Mouse (Mus musculus) limb, embryonic 15.5 days (tissue): ENCODE data around the gene Zbtb16. TPM values are rescaled to one million over a fixed set of nuclear protein-coding genes. Genes with fewer than 3 reads are reported as not detected.

ENCODE experiments used
- ATAC-seq: fragments of 200-750 bp; cut with Nextera tagmentation; 2 replicates; pipeline ENCODE4 v1.8.0; 2017; ENCODE audit warnings: low read depth, moderate TSS enrichment; ENCODE audit not compliant: insufficient number of reproducible peaks, low FRiP score, low TSS enrichment
- H3K27ac ChIP-seq: fragments of 300-500 bp; sonication (generic); 2 replicates; pipeline ENCODE4 v1.5.1; 2015; ENCODE audit warnings: moderate library complexity, mild to moderate bottlenecking, inconsistent platforms
- H3K27me3 ChIP-seq: fragments of 300-500 bp; sonication (generic); 2 replicates; pipeline ENCODE4 v1.6.1; 2015; ENCODE audit warnings: inconsistent platforms
- H3K36me3 ChIP-seq: fragments of 300-500 bp; sonication (generic); 2 replicates; pipeline ENCODE4 v1.6.1; 2015; ENCODE audit warnings: inconsistent platforms
- H3K4me1 ChIP-seq: fragments of 300-500 bp; sonication (generic); 2 replicates; pipeline ENCODE4 v1.6.1; 2015; ENCODE audit warnings: inconsistent platforms
- H3K4me2 ChIP-seq: fragments of 300-500 bp; sonication (generic); 2 replicates; pipeline ENCODE4 v1.6.1; 2015; ENCODE audit warnings: mild to moderate bottlenecking, inconsistent platforms
- H3K4me3 ChIP-seq: fragments of 300-500 bp; sonication (generic); 2 replicates; pipeline ENCODE4 v1.5.1; 2015; ENCODE audit warnings: mild to moderate bottlenecking, inconsistent platforms
- H3K9ac ChIP-seq: fragments of 300-500 bp; sonication (generic); 2 replicates; pipeline ENCODE4 v1.6.1; 2015; ENCODE audit warnings: inconsistent platforms
- H3K9me3 ChIP-seq: fragments of 300-500 bp; sonication (generic); 2 replicates; pipeline ENCODE4 v1.6.1; 2016; ENCODE audit warnings: inconsistent platforms
- WGBS: fragments of 180-500 bp; shearing (Covaris S2); methylation state at CpG from one replicate; pipeline ENCODE4 v1.1.7; 2015; 5-methylcytosine and 5-hydroxymethylcytosine counted together
- polyA plus RNA-seq: library from polyadenylated mRNA; unstranded; fragments of >200 nt; fragmentation: Nextera tagmentation; extraction: Ambion mirVana; gene quantifications from 2 replicates; pipeline ENCODE4 v1.2.1, GENCODE M21; 2015

Zbtb16 gene
- polyA plus RNA-seq, 1 experiment from 2014 or later = 5.7 TPM

DNA sequence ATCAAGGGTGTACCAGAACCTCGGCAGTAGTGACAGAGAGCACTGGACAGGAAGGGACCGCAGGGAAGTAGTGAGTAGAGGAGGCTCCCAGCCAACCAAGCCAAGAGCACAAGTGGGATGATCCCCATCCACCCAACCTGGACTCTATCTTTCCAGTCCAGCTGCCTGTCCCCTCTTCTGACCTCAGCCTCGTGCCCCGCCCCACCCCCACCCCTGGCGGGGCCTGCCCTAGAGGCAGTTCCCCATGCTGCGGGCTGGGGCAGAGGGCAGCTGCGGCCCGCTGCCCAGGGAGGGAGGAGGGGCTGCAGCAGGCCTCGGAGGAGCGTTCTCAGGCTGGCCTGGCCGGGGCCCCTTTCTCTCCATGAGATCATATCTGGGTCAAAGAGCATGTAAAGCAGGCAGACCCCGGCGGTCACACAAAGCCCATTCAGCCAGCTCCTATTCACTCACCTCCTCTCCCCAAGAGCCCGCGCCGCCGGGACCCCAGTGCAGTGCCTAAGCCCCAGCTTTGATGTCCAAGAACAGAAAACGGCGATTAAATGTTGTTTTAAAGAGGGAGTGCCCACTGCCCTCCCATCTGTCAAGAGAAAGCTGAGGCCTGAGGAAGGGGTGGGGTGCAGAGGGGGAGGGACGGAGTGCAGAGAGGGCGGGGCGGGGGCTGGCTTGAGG, 186.8 kb downstream of the Zbtb16 start:
- 2% methylated on average over 22 of the region's 22 CpGs for WGBS
- H3K4me1 ChIP-seq = peaks cover 12% of the 10 kb centered on the region
- H3K9ac ChIP-seq = no peak overlapping the region
- H3K4me3 ChIP-seq = peak overlapping the region; percentile 31
- peak; percentile 30; the same call in 1 of the 2 replicates for ATAC-seq
- H3K36me3 ChIP-seq = no peaks in the 10 kb centered on the region
- H3K9me3 ChIP-seq = no peaks in the 10 kb centered on the region
- H3K27me3 ChIP-seq = peaks cover 54% of the 10 kb centered on the region
- H3K4me2 ChIP-seq = peak overlapping the region; percentile 46
- no peak overlapping the region for H3K27ac ChIP-seq

GRCm38 (mm10) chr9:48648285-48649097, 187.5 kb downstream of the Zbtb16 start:
- Histone ChIP-seq H3K4me3 (peak overlapping the region; percentile 31; the same call in 1 of the 2 replicates), H3K36me3 (no peaks in the 10 kb centered on the region), H3K27ac (no peak overlapping the region), H3K4me2 (peak overlapping the region; percentile 46), H3K9me3 (no peaks in the 10 kb centered on the region), H3K4me1 (peaks cover 12% of the 10 kb centered on the region), H3K9ac (no peak overlapping the region), H3K27me3 (peaks cover 51% of the 10 kb centered on the region)
- 47% methylated on average over 12 of the region's 12 CpGs for WGBS
- ATAC-seq = no peak

- no peak overlapping the region for H3K9ac ChIP-seq
- peaks cover 51% of the 10 kb centered on the region for H3K27me3 ChIP-seq
- WGBS = 19% methylated on average over 10 of the region's 10 CpGs
- H3K4me1 ChIP-seq = peaks cover 12% of the 10 kb centered on the region
- no peak overlapping the region for H3K4me3 ChIP-seq
- no peak overlapping the region for H3K27ac ChIP-seq
- H3K9me3 ChIP-seq = no peaks in the 10 kb centered on the region
- no peak overlapping the region for H3K4me2 ChIP-seq
- no peak for ATAC-seq
- H3K36me3 ChIP-seq = no peaks in the 10 kb centered on the region
Observed at GRCm38 (mm10) chr9:48647648-48648284, 188.3 kb downstream of the Zbtb16 start.

- Histone ChIP-seq H3K27me3 (peaks cover 51% of the 10 kb centered on the region), H3K4me2 (no peak overlapping the region), H3K9me3 (no peaks in the 10 kb centered on the region), H3K4me1 (peaks cover 12% of the 10 kb centered on the region), H3K27ac (no peak overlapping the region), H3K4me3 (no peak overlapping the region), H3K9ac (no peak overlapping the region), H3K36me3 (no peaks in the 10 kb centered on the region)
- ATAC-seq = no peak
- WGBS = 51% methylated on average over 16 of the region's 16 CpGs
Observed at GRCm38 (mm10) chr9:48646781-48647647, 189.0 kb downstream of the Zbtb16 start.

DNA sequence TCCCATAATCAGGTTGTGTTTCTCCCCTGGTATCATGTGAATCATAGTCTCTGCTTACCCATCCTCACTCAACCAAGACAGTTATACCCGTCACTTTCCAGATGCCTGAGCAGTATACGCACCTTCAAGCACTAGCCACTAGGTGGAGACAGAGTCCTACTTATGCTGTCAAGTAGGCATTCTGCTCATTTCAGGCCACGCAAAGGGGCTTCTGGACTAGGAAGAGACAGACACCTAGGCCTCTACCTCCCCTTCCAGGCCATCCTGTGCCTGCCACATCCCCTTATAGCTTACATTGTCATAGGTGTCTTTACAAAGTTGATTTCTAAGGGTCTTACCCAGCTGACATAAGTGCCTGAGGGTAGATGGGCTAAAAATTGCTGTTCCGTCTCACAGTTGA, 189.8 kb downstream of the Zbtb16 start:
- no peak overlapping the region for H3K27ac ChIP-seq
- peaks cover 51% of the 10 kb centered on the region for H3K27me3 ChIP-seq
- WGBS = 19% methylated on average over 4 of the region's 4 CpGs
- no peak overlapping the region for H3K4me2 ChIP-seq
- no peaks in the 10 kb centered on the region for H3K36me3 ChIP-seq
- no peaks in the 10 kb centered on the region for H3K9me3 ChIP-seq
- no peak for ATAC-seq
- H3K9ac ChIP-seq = no peak overlapping the region
- H3K4me3 ChIP-seq = no peak overlapping the region
- H3K4me1 ChIP-seq = peaks cover 12% of the 10 kb centered on the region

DNA sequence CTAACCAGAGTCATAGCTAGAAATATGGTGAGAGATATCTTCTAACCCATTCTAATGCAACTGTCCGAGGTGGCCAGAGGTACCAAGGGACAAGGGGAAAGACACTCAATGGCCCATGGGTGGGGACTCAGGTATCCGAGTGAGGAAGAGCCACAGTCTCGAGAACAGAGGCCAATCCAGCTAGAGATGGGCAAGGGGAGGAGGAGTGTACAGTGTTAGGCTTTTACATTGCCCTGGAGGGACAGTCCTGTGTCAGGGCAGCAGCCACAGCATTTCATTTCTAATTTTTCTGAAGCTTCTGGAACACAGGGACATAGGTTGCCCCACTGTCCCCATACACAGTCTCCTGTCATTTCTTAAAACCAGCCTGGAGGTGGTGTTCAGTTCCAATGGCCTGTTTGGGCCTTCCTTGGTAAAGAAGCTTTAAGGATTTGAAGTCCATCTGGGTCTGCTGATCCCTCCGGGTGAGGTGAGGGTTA, 190.3 kb downstream of the Zbtb16 start:
- 59% methylated on average over 4 of the region's 4 CpGs for WGBS
- no peak for ATAC-seq
- Histone ChIP-seq H3K9me3 (no peaks in the 10 kb centered on the region), H3K27ac (no peak overlapping the region), H3K9ac (no peak overlapping the region), H3K27me3 (peaks cover 46% of the 10 kb centered on the region), H3K4me1 (peaks cover 12% of the 10 kb centered on the region), H3K4me3 (no peak overlapping the region), H3K4me2 (no peak overlapping the region), H3K36me3 (no peaks in the 10 kb centered on the region)

- Histone ChIP-seq H3K36me3 (no peaks in the 10 kb centered on the region), H3K9ac (no peak overlapping the region), H3K4me1 (peaks cover 12% of the 10 kb centered on the region), H3K4me3 (no peak overlapping the region), H3K4me2 (no peak overlapping the region), H3K27me3 (peaks cover 40% of the 10 kb centered on the region), H3K27ac (no peak overlapping the region), H3K9me3 (no peaks in the 10 kb centered on the region)
- no peak for ATAC-seq
- WGBS = 49% methylated on average over 13 of the region's 13 CpGs
Observed at GRCm38 (mm10) chr9:48644926-48645647, 190.9 kb downstream of the Zbtb16 start.

- WGBS = 82% methylated on average over 3 of the region's 3 CpGs
- no peak overlapping the region for H3K27ac ChIP-seq
- H3K36me3 ChIP-seq = no peaks in the 10 kb centered on the region
- ATAC-seq = no peak
- no peak overlapping the region for H3K9ac ChIP-seq
- H3K4me3 ChIP-seq = no peak overlapping the region
- H3K9me3 ChIP-seq = no peaks in the 10 kb centered on the region
- H3K4me2 ChIP-seq = no peak overlapping the region
- H3K27me3 ChIP-seq = peaks cover 33% of the 10 kb centered on the region
- peaks cover 11% of the 10 kb centered on the region for H3K4me1 ChIP-seq
Observed at GRCm38 (mm10) chr9:48644376-48644775, 191.6 kb downstream of the Zbtb16 start.

DNA sequence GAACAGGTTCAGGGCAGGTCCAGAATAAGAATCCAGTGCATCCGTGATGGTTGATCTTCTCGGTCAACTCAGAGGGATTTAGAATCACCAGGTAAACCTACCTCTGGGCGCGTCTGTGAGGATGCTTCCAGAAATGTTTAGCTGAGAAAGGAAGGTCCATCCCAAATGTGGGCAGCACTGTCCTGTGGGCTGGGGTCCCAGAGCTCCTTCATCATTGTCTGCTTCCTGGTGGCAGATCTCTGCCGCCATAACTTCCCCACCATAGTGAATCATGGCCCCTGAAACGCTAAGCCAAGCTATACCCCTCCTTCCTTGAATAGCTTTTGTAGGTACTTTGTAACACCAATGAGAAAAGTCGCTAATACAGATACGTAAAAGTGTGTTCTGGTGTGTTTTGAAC, 194.4 kb downstream of the Zbtb16 start:
- H3K4me3 ChIP-seq = no peak overlapping the region
- H3K9me3 ChIP-seq = no peaks in the 10 kb centered on the region
- H3K9ac ChIP-seq = no peak overlapping the region
- peaks cover 22% of the 10 kb centered on the region for H3K27me3 ChIP-seq
- no peaks in the 10 kb centered on the region for H3K4me1 ChIP-seq
- H3K27ac ChIP-seq = no peak overlapping the region
- ATAC-seq = no peak
- H3K4me2 ChIP-seq = no peak overlapping the region
- H3K36me3 ChIP-seq = no peaks in the 10 kb centered on the region
- WGBS = 87% methylated on average over 8 of the region's 8 CpGs

DNA sequence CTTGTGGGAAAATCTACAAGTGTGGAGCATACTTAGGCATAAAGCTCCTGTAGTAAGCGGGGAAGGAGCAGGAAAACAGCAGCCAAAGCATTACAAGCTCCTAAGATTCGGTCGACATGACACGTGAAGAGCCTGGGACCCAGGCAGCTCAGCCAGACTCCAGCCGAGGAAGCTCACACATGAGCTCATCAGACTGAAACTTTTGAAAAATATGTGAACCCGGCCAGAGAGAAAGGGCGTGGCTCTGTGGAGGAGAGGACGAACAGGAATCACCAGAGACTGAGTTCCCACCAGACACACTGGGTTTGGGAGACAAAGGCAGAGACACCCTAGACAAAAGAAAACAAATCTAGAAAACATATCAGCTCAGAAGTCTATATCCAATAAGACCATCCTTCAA, 195.1 kb downstream of the Zbtb16 start:
- Histone ChIP-seq H3K4me2 (no peak overlapping the region), H3K9ac (no peak overlapping the region), H3K27ac (no peak overlapping the region), H3K4me1 (no peaks in the 10 kb centered on the region), H3K27me3 (peaks cover 27% of the 10 kb centered on the region), H3K9me3 (no peaks in the 10 kb centered on the region), H3K36me3 (no peaks in the 10 kb centered on the region), H3K4me3 (no peak overlapping the region)
- WGBS = 78% methylated on average over 8 of the region's 8 CpGs
- no peak for ATAC-seq
